Mouse (Mus musculus): ENCODE data around the gene Trim25. TPM values are rescaled to one million over a fixed set of nuclear protein-coding genes. Genes with fewer than 3 reads are reported as not detected.

Gene Trim25
- total and polyA plus RNA-seq, 2 experiments = 16.2 to 32.1 TPM

- H3K27ac ChIP-seq (replicated peaks; ENCODE audit: insufficient read depth, low read depth, low read length) = no peak overlapping the region
- no peak overlapping the region for H3K4me3 ChIP-seq (ENCODE audit: insufficient read depth, low read depth, low read length)
- no peak overlapping the region for H3K9ac ChIP-seq (ENCODE audit: low read depth, low read length)
- no peaks in the 10 kb centered on the region for H3K79me2 ChIP-seq (ENCODE audit: control insufficient read depth, insufficient read depth, low read length)
- no peak for TF ChIP-seq POLR2A (IDR thresholded peaks at IDR 0.05; ENCODE audit: extremely low read depth, insufficient read depth, low read length)
- TF ChIP-seq CTCF (IDR thresholded peaks at IDR 0.05; ENCODE audit: low read depth, low read length) = no peak
- H3K27me3 ChIP-seq (ENCODE audit: control insufficient read depth, insufficient read depth, low read length) = no peaks in the 10 kb centered on the region
- no peak for DNase-seq (ENCODE audit: extremely low read depth, low read depth, low spot score)
- no peaks in the 10 kb centered on the region; the same call in 1 of the 2 replicates for H3K4me1 ChIP-seq (ENCODE audit: control insufficient read depth, insufficient read depth, low read length)
- peaks cover 13% of the 10 kb centered on the region for H3K36me3 ChIP-seq (ENCODE audit: control insufficient read depth, insufficient read depth, low read length)
- WGBS = 85% methylated on average over 10 of the region's 10 CpGs
Observed at GRCm38 (mm10) chr11:88986616-88987015, 12.6 kb upstream of the Trim25 start.

GRCm38 (mm10) chr11:88988956-88989355 lies 10.2 kb upstream of the Trim25 start:
- Histone ChIP-seq H3K4me3 (ENCODE audit: insufficient read depth, low read depth, low read length) (no peak overlapping the region), H3K27me3 (ENCODE audit: control insufficient read depth, insufficient read depth, low read length) (no peaks in the 10 kb centered on the region), H3K4me1 (ENCODE audit: control insufficient read depth, insufficient read depth, low read length) (no peaks in the 10 kb centered on the region; the same call in 1 of the 2 replicates), H3K27ac (replicated peaks; ENCODE audit: insufficient read depth, low read depth, low read length) (no peak overlapping the region), H3K36me3 (ENCODE audit: control insufficient read depth, insufficient read depth, low read length) (peaks cover 13% of the 10 kb centered on the region), H3K9ac (ENCODE audit: low read depth, low read length) (no peak overlapping the region), H3K79me2 (ENCODE audit: control insufficient read depth, insufficient read depth, low read length) (no peaks in the 10 kb centered on the region)
- DNase-seq (ENCODE audit: extremely low read depth, low read depth, low spot score) = no peak
- TF ChIP-seq CTCF (IDR thresholded peaks at IDR 0.05; ENCODE audit: low read depth, low read length) (no peak), POLR2A (IDR thresholded peaks at IDR 0.05; ENCODE audit: extremely low read depth, insufficient read depth, low read length) (no peak)
- WGBS = 71% methylated on average over 5 of the region's 5 CpGs

- Histone ChIP-seq H3K9ac (ENCODE audit: low read depth, low read length) (no peak overlapping the region), H3K4me1 (ENCODE audit: control insufficient read depth, insufficient read depth, low read length) (no peaks in the 10 kb centered on the region; the same call in 1 of the 2 replicates), H3K79me2 (ENCODE audit: control insufficient read depth, insufficient read depth, low read length) (no peaks in the 10 kb centered on the region), H3K4me3 (ENCODE audit: insufficient read depth, low read depth, low read length) (no peak overlapping the region), H3K36me3 (ENCODE audit: control insufficient read depth, insufficient read depth, low read length) (peaks cover 13% of the 10 kb centered on the region), H3K27ac (replicated peaks; ENCODE audit: insufficient read depth, low read depth, low read length) (no peak overlapping the region), H3K27me3 (ENCODE audit: control insufficient read depth, insufficient read depth, low read length) (no peaks in the 10 kb centered on the region)
- 60% methylated on average over 5 of the region's 5 CpGs for WGBS
- no peak for DNase-seq (ENCODE audit: extremely low read depth, low read depth, low spot score)
- TF ChIP-seq CTCF (IDR thresholded peaks at IDR 0.05; ENCODE audit: low read depth, low read length) (no peak; the same call in 1 of the 2 replicates), POLR2A (IDR thresholded peaks at IDR 0.05; ENCODE audit: extremely low read depth, insufficient read depth, low read length) (no peak)
Observed at GRCm38 (mm10) chr11:88989530-88989929, 9.6 kb upstream of the Trim25 start.

- H3K4me3 ChIP-seq (ENCODE audit: insufficient read depth, low read depth, low read length) = no peak overlapping the region
- H3K4me1 ChIP-seq (ENCODE audit: control insufficient read depth, insufficient read depth, low read length) = no peaks in the 10 kb centered on the region; the same call in 1 of the 2 replicates
- no peak overlapping the region for H3K27ac ChIP-seq (replicated peaks; ENCODE audit: insufficient read depth, low read depth, low read length)
- H3K27me3 ChIP-seq (ENCODE audit: control insufficient read depth, insufficient read depth, low read length) = no peaks in the 10 kb centered on the region
- TF ChIP-seq CTCF (IDR thresholded peaks at IDR 0.05; ENCODE audit: low read depth, low read length) (no peak), POLR2A (IDR thresholded peaks at IDR 0.05; ENCODE audit: extremely low read depth, insufficient read depth, low read length) (no peak)
- H3K9ac ChIP-seq (ENCODE audit: low read depth, low read length) = no peak overlapping the region
- H3K36me3 ChIP-seq (ENCODE audit: control insufficient read depth, insufficient read depth, low read length) = peaks cover 5% of the 10 kb centered on the region; the same call in 1 of the 2 replicates
- WGBS = 58% methylated on average over 7 of the region's 7 CpGs
- DNase-seq (ENCODE audit: extremely low read depth, low read depth, low spot score) = no peak
- no peaks in the 10 kb centered on the region for H3K79me2 ChIP-seq (ENCODE audit: control insufficient read depth, insufficient read depth, low read length)
Observed at GRCm38 (mm10) chr11:88993186-88993585, 6.0 kb upstream of the Trim25 start.

GRCm38 (mm10) chr11:88993625-88994024 lies 5.6 kb upstream of the Trim25 start:
- no peak for TF ChIP-seq POLR2A (IDR thresholded peaks at IDR 0.05; ENCODE audit: extremely low read depth, insufficient read depth, low read length)
- TF ChIP-seq CTCF (IDR thresholded peaks at IDR 0.05; ENCODE audit: low read depth, low read length) = peak; percentile 63; the same call in 1 of the 2 replicates
- Histone ChIP-seq H3K9ac (ENCODE audit: low read depth, low read length) (no peak overlapping the region), H3K4me3 (ENCODE audit: insufficient read depth, low read depth, low read length) (no peak overlapping the region), H3K27me3 (ENCODE audit: control insufficient read depth, insufficient read depth, low read length) (no peaks in the 10 kb centered on the region), H3K79me2 (ENCODE audit: control insufficient read depth, insufficient read depth, low read length) (no peaks in the 10 kb centered on the region), H3K36me3 (ENCODE audit: control insufficient read depth, insufficient read depth, low read length) (peaks cover 5% of the 10 kb centered on the region; the same call in 1 of the 2 replicates), H3K27ac (replicated peaks; ENCODE audit: insufficient read depth, low read depth, low read length) (no peak overlapping the region), H3K4me1 (ENCODE audit: control insufficient read depth, insufficient read depth, low read length) (no peaks in the 10 kb centered on the region; the same call in 1 of the 2 replicates)
- 22% methylated on average over 5 of the region's 5 CpGs for WGBS
- DNase-seq (ENCODE audit: extremely low read depth, low read depth, low spot score) = peak; percentile 58

- no peaks in the 10 kb centered on the region; the same call in 1 of the 2 replicates for H3K4me1 ChIP-seq (ENCODE audit: control insufficient read depth, insufficient read depth, low read length)
- H3K36me3 ChIP-seq (ENCODE audit: control insufficient read depth, insufficient read depth, low read length) = peaks cover 5% of the 10 kb centered on the region; the same call in 1 of the 2 replicates
- no peak overlapping the region for H3K9ac ChIP-seq (ENCODE audit: low read depth, low read length)
- 82% methylated on average over 7 of the region's 7 CpGs for WGBS
- TF ChIP-seq CTCF (IDR thresholded peaks at IDR 0.05; ENCODE audit: low read depth, low read length) (no peak), POLR2A (IDR thresholded peaks at IDR 0.05; ENCODE audit: extremely low read depth, insufficient read depth, low read length) (no peak)
- H3K4me3 ChIP-seq (ENCODE audit: insufficient read depth, low read depth, low read length) = no peak overlapping the region
- H3K79me2 ChIP-seq (ENCODE audit: control insufficient read depth, insufficient read depth, low read length) = peaks cover 2% of the 10 kb centered on the region
- DNase-seq (ENCODE audit: extremely low read depth, low read depth, low spot score) = no peak
- H3K27me3 ChIP-seq (ENCODE audit: control insufficient read depth, insufficient read depth, low read length) = no peaks in the 10 kb centered on the region
- H3K27ac ChIP-seq (replicated peaks; ENCODE audit: insufficient read depth, low read depth, low read length) = no peak overlapping the region
Observed at GRCm38 (mm10) chr11:88994492-88994891, 4.7 kb upstream of the Trim25 start.

All from liver, adult 2 months (tissue).